Mouse (Mus musculus) myocyte (in vitro differentiated cells): ENCODE measurements around the gene Tmem181a.
"Not testable (repeated sequence)": the region's sequence is repeated elsewhere in the genome, so short reads cannot be mapped to it uniquely, and the experiment has no call there.

Experiments used
- CEBPB ChIP-seq: IDR thresholded peaks from 2 replicates; pipeline ENCODE4 v1.6.1; 2011; ENCODE audit warnings: mild to moderate bottlenecking, moderate library complexity; ENCODE audit not compliant: poor library complexity, insufficient read depth, severe bottlenecking
- MAX ChIP-seq: IDR thresholded peaks from one replicate; pipeline ENCODE4 v1.6.1; 2011; ENCODE audit warnings: low read depth, mild to moderate bottlenecking, control low read depth
- POLR2A ChIP-seq: IDR thresholded peaks from one replicate; pipeline ENCODE4 v1.6.1; 2011; ENCODE audit warnings: low read depth, mild to moderate bottlenecking, control low read depth, moderate library complexity; ENCODE audit not compliant: insufficient read length
- POLR2AphosphoS2 ChIP-seq: IDR thresholded peaks from one replicate; pipeline ENCODE4 v1.6.1; 2011; ENCODE audit warnings: low read depth, control low read depth; ENCODE audit not compliant: insufficient read length
- REST ChIP-seq: IDR thresholded peaks from one replicate; pipeline ENCODE4 v1.6.1; 2011; ENCODE audit warnings: mild to moderate bottlenecking, control low read depth, moderate library complexity; ENCODE audit not compliant: insufficient read depth, insufficient read length
- TCF12 ChIP-seq: IDR thresholded peaks from one replicate; pipeline ENCODE4 v1.6.1; 2011; ENCODE audit warnings: mild to moderate bottlenecking, control low read depth; ENCODE audit not compliant: poor library complexity, insufficient read depth, severe bottlenecking
- USF1 ChIP-seq: IDR thresholded peaks from one replicate; pipeline ENCODE4 v1.6.1; 2011; ENCODE audit warnings: low read depth, mild to moderate bottlenecking, control low read depth, moderate library complexity

- not testable (repeated sequence) for TF ChIP-seq POLR2A, POLR2AphosphoS2, REST, MAX, USF1, CEBPB, TCF12
Measured at GRCm38 (mm10) chr17:6256400-6257069, at the start of gene Tmem181a.
